Mouse (Mus musculus): ENCODE measurements around the gene B4galt3.

DNA sequence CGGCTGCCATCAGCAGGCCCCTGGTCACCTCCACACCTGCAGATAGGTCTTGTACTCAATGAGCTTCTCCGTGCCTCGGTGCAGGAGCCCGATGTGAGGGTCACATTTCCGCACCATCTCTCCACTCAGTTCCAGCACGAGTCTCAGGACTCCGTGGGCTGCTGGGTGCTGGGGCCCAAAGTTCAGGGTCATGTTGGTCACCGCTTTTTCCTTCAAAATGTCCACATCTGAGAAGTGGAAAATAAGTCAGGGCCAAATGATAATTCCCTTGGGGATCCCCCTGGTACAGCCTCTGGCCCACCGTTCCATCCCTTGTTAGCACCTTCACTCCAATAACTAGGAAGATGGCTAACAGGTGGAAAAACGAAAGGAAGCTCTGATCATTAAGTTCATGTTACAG lies 29.2 kb upstream of the B4galt3 start:
- TF ChIP-seq POLR2A (IDR thresholded peaks at IDR 0.05; ENCODE audit: low read depth, low read length) (no peak), CTCF (IDR thresholded peaks at IDR 0.05; ENCODE audit: extremely low read depth, insufficient read length, insufficient replicate concordance, low read depth, low read length) (no peak)
